In the genomic region with DNA sequence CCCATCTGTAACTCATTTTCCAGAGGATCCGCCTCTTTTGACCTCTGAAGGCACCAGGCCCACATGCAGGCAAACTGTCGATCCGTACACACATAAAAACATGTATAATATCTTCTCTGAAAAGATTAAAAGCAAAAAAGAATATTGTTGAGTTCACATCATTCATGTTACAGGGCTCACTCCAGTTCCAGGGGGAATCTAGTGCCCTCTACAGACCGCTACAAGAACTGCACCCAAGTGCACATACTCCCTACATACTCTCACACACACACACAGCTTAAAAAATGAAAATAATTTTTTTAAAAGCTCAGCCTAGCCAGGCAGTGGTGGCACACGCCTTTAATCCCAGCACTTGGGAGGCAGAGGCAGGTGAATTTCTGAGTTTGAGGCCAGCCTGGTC, we compare ENCODE assay signal across 1 mouse cellular context.
TF ChIP-seq lines count a peak whose summit lies in the region.

No protein-coding gene starts in this region.

TF ChIP-seq in CH12.LX, 34 proteins besides CTCF, POLR2A, EP300 and RAD21:
- TF ChIP-seq ZKSCAN1 (IDR thresholded peaks at IDR 0.05; ENCODE audit: borderline replicate concordance, low read depth, low read length) (no peak), RCOR1 (conservative IDR thresholded peaks at IDR 0.05; ENCODE audit: low read depth, low read length) (no peak), ZNF384 (IDR thresholded peaks at IDR 0.05; ENCODE audit: low read depth, low read length) (no peak), POLR2AphosphoS2 (IDR thresholded peaks at IDR 0.05; ENCODE audit: low read depth, low read length) (no peak), ZMIZ1 (IDR thresholded peaks at IDR 0.05; ENCODE audit: low read depth, low read length) (no peak), SMC3 (IDR thresholded peaks at IDR 0.05; ENCODE audit: low read depth, low read length) (peak; percentile 9; the same call in 1 of the 2 replicates), KAT2A (IDR thresholded peaks at IDR 0.05; ENCODE audit: insufficient replicate concordance, low read length) (no peak)
